Mouse (Mus musculus): ENCODE measurements around the gene Commd6.
"Not testable (repeated sequence)": the region's sequence is repeated elsewhere in the genome, so short reads cannot be mapped to it uniquely, and the experiment has no call there.

The Commd6 gene

DNA sequence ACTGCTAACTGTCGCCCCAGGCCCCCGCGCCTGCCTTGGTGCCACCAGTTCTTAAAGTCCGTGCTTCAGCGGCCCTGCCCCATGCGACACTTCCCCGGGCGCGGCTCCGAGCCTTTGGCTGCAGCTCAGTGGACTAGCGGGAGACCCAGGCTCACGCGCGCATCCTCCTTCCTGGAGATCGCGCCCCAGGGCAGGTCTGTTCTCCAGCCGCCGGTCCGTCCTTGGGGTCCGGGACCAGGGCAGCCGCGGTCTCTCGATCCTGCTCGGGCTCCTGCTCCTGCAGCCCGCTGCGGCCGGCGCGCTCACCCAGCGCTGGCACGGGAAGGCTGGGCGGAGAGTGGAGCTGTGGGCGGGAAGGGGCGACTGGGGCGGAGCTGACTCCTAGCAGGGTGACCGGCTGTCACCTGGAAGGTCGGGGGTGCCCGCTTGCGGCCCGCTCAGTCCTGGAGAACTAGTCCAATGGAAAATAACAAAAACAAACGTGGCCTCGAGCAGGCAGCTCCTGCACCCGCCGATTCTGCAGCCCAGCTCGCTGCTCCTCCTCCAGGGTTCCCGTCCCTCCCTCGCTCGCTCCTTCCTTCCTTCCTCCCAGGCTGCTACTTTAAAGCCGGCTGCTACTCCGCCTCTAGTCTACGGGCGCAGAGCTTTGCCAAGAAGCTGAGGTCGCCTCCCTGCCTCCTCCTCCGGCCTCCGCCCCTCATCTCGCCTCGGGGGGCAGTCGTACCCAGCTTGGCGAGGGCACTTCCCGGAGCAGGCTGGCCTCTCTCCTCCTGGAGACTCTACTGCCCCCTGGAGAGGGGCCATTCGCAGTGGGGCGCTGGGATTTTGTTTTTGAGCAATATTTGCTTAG lies 31.7 kb downstream of the Commd6 start, which contains the start of gene Tbc1d4:
Gene Tbc1d4 (minus strand): TSS at position 673 of the 850 bp plus-strand sequence.
- peak; percentile 49 to 50 for DNase-seq

- DNase-seq: peak; percentile 18 to 19
These were observed 32.6 kb downstream of the Commd6 start for GRCm38 (mm10) chr14:101607631-101608518.

- no peak for DNase-seq
These were observed 34.6 kb downstream of the Commd6 start for GRCm38 (mm10) chr14:101605843-101606242.

GRCm38 (mm10) chr14:101602851-101603250 lies 37.6 kb downstream of the Commd6 start:
- DNase-seq: no peak

GRCm38 (mm10) chr14:101597096-101597715 lies 43.3 kb downstream of the Commd6 start:
- DNase-seq: no peak

GRCm38 (mm10) chr14:101596691-101597090 lies 43.8 kb downstream of the Commd6 start:
- no peak for DNase-seq

GRCm38 (mm10) chr14:101595301-101596080 lies 45.0 kb downstream of the Commd6 start:
- no peak for DNase-seq

DNA sequence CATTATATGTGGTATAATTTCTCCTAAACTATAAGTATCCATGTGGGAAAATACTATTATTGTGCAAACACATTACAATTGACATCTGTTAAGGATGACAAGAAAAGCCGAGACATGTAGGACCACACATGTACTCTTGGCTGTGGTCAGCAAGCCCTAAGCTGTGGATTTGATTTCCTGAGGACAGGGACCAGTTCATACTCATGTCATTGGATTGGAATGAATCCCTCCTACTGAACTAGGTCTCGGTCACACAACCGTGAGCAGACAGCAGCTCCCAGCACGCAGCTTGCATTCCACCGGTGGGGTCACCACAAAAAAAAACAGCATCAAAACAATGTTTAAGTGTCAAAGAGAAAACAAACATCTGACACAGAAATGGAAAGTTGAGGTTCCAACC lies 46.5 kb downstream of the Commd6 start:
- no peak for DNase-seq

- no peak for DNase-seq
These were observed 47.1 kb downstream of the Commd6 start for GRCm38 (mm10) chr14:101593340-101593739.

DNA sequence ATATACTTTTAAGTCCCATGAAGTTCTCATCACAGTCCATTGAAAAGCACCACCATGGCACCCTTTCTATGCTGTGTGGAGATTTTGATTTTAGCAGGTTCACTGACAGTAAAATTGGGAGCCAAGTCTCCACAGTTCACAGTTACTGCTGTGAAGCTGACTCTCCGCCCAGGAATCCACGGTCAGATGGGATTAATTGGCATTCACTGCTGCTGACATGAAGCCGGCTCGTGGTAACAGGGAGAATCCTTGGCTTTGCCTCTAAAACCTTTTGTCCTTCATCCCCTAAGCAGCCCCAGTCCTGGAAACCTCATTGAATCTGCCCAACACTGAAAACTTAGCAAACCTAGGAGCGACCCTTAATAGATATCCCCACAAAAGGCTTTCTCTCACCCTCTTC lies 49.4 kb downstream of the Commd6 start:
- no peak for DNase-seq

DNA sequence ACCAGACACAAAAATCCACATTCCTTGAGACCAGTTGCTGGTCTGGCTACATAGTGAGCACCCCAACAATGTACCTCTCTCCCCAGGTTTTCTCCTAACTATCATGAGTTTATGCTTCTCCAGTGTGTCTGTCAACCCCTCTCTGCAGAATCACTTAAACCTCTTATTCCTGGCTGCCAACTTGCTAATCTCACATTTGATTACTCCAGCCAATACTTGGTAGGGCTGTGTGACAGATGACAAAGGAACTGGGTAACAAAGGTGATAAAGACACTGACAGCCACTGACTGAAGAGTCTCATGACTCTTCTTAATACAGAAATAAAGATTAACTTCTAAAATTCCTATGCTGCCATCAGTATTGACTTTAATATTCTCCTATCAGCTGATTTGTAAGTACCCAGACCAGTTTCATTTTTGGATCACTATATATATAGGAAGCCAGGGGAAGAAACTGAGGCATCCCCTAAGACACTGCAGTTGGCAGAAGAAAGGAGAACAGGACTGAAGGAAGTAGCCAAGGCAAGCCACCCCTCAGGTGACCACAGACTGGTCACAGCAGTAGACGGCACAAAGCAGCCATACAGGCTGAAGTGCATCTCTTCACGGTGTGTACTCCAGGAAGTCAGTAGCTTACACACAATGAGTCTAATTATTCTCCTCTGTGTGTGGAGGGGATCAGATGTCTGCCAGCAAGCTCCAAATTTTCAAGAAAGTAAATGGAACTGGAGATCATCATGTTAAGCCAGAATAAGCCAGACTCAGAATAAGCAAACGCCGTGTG lies 52.1 kb downstream of the Commd6 start:
- DNase-seq: not testable (repeated sequence)

- DNase-seq: not testable (repeated sequence)
These were observed 53.0 kb downstream of the Commd6 start for GRCm38 (mm10) chr14:101587366-101588040.

DNA sequence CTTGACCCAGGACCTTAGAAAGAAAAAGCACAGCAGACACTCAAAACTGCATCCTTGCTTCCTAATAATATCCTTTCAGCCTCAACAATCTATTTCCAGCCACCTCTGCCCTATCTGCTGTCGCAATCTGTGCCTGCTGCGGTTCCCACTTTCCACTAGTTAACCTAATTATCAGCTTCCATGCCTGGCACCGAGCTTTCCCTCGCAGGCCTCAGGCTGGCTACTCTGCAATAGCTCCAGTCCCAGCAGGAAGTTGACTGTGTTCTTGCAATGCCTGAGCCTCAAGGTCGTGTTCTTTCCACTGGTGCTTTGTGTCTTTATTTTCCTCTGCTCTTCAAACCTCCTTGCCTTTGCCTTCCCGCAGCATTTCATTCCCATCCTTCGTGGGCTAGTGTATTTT lies 54.4 kb downstream of the Commd6 start:
- no peak for DNase-seq
